Mouse (Mus musculus): Measurements from ENCODE around the gene Pnck. TPM values are rescaled to one million over a fixed set of nuclear protein-coding genes. Genes with fewer than 3 reads are reported as not detected.

Gene Pnck
- polyA plus RNA-seq, 1 experiment: not detected

DNA sequence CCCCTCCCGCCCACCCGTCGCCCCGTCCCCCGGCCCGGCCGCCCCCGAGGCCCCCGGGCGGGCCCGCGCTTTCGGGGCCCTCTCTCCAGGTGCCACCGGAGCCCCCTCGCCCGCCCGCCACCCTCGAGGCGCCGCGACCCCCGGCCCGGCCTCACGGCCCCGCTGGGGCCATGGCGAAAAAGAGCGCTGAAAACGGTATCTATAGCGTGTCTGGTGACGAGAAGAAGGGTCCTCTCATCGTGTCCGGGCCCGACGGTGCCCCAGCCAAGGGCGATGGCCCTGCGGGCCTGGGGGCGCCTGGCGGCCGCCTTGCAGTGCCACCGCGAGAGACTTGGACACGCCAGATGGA is 13.7 kb upstream of the Pnck start:
- H3K4me3 ChIP-seq (replicated peaks): peak overlapping the region; percentile 29
- no peaks in the 10 kb centered on the region for H3K36me3 ChIP-seq (ENCODE audit: control insufficient read depth)
- peaks cover 57% of the 10 kb centered on the region for H3K27me3 ChIP-seq (ENCODE audit: control insufficient read depth)
- no peak for TF ChIP-seq GATA1 (IDR thresholded peaks at IDR 0.05; ENCODE audit: low read length)
- H3K9me3 ChIP-seq (ENCODE audit: control insufficient read depth, low read length): peaks cover 7% of the 10 kb centered on the region
- H3K4me1 ChIP-seq (ENCODE audit: control insufficient read depth): peaks cover 4% of the 10 kb centered on the region

DNA sequence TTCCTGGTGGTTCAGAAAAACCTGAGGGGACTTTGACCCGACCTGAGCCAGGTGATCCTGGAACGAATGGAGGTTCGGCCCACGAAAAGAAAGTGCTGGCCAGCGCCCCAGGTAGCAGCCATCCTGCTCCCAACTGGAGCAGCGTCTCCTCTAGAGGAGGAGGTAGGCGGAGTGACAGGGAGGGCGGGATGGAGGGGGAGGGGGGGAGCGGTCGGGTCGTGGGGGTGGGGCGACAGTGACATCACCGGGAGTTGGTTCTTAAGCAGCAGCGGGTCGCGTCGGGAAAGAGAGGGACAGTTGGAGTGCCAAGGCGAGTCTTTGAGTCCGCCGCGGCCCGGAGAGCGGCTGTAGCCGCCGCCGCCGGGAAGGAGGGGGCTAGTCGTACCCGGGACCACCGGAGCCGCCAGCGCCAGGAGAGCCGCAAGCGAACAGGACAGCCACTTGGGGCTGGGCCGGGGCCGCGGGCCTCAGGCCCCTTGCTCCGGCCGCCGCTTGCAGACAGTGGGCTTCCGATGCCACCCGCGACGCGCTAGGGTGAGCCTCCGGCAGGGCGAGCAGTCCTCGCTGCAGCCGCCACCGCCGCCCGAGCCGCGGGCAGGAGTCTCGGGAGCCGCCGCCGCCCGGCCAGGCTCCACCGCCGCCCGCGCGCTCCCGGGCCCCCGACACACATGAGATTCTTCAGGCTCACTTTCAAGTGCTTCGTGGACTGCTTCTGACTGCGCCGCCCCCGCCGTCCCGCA is 13.1 kb upstream of the Pnck start, which contains the start of gene Slc6a8:
TSS of gene Slc6a8 (plus strand) at position 272 of the 740 bp plus-strand sequence.
- H3K27me3 ChIP-seq (ENCODE audit: control insufficient read depth): peaks cover 57% of the 10 kb centered on the region
- H3K36me3 ChIP-seq (ENCODE audit: control insufficient read depth): no peaks in the 10 kb centered on the region
- no peak for TF ChIP-seq GATA1 (IDR thresholded peaks at IDR 0.05; ENCODE audit: low read length)
- peaks cover 4% of the 10 kb centered on the region for H3K4me1 ChIP-seq (ENCODE audit: control insufficient read depth)
- peak within 1 kb of the TSS; percentile 48 for H3K4me3 ChIP-seq (replicated peaks)
- peaks cover 7% of the 10 kb centered on the region for H3K9me3 ChIP-seq (ENCODE audit: control insufficient read depth, low read length)

DNA sequence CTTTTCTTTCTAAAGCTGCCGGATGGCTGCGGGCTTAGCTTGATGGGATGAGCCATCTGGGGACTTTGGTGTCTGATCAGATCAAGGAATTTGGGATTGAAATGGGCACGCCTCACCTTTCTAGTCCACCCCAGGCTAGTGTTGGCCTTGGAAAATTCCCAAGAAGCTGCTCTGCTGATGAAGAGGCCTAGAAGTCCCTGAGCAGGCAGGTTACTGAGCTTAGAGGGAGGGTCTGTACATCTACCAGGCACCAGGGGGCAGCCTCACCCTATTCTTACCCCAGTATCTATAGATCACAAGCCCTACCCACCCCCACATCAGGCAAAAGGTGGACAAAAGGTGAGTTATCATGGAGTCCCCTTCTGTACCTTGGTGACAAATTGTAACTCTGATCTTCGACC is 12.1 kb upstream of the Pnck start:
- Histone ChIP-seq H3K36me3 (ENCODE audit: control insufficient read depth) (no peaks in the 10 kb centered on the region), H3K27me3 (ENCODE audit: control insufficient read depth) (peaks cover 57% of the 10 kb centered on the region), H3K9me3 (ENCODE audit: control insufficient read depth, low read length) (peaks cover 7% of the 10 kb centered on the region), H3K4me1 (ENCODE audit: control insufficient read depth) (peaks cover 4% of the 10 kb centered on the region), H3K4me3 (replicated peaks) (no peak overlapping the region)
- TF ChIP-seq GATA1 (IDR thresholded peaks at IDR 0.05; ENCODE audit: low read length) (no peak), TAL1 (IDR thresholded peaks at IDR 0.05; ENCODE audit: low read length) (no peak)

DNA sequence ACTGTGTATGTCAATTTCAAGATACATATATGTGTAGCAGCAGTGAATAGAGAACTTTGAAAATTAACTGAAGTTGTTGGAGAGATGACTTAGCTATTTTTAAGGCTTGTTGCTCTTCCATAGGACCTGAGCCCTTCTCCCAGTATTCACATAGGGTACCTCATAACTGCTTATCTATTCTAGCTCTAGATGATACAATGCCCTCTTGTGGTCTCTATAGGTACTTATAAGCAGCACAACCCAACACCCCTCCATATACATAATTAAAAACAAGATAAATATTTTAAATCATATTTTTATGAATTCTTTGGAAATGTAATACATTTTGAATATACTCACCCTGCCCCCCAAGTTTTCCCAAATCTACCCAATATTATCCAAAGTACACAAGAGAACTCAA is 3.2 kb upstream of the Pnck start:
- peaks cover 3% of the 10 kb centered on the region; the same call in 1 of the 2 replicates for H3K9me3 ChIP-seq (ENCODE audit: control insufficient read depth, low read length)
- no peaks in the 10 kb centered on the region for H3K4me1 ChIP-seq (ENCODE audit: control insufficient read depth)
- no peak overlapping the region for H3K4me3 ChIP-seq (replicated peaks)
- TF ChIP-seq TAL1 (IDR thresholded peaks at IDR 0.05; ENCODE audit: low read length) (no peak), GATA1 (IDR thresholded peaks at IDR 0.05; ENCODE audit: low read length) (no peak)
- peaks cover 24% of the 10 kb centered on the region for H3K27me3 ChIP-seq (ENCODE audit: control insufficient read depth)
- no peaks in the 10 kb centered on the region for H3K36me3 ChIP-seq (ENCODE audit: control insufficient read depth)

DNA sequence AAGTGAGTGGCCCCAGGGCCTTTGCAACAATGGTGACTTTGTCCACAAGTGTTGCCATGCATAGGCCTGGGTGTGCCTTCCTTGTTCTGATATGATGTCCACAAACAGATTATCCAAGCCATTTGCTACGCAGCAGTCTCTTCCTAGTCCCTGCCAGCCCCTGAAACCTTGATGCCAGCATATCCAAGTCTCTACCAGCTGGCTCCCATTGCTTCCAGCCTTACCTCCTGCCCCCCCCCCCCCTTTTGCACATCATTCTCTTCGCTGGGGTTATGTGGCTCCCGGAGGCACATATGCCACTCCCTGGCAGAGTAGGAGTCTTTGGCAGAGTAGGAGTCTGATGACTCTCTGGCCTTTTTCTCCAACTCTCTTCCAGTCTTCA is 358 bp upstream of the Pnck start:
- H3K36me3 ChIP-seq (ENCODE audit: control insufficient read depth): no peaks in the 10 kb centered on the region
- H3K27me3 ChIP-seq (ENCODE audit: control insufficient read depth): peaks cover 24% of the 10 kb centered on the region
- TF ChIP-seq TAL1 (IDR thresholded peaks at IDR 0.05; ENCODE audit: low read length) (no peak), GATA1 (IDR thresholded peaks at IDR 0.05; ENCODE audit: low read length) (no peak)
- peaks cover 3% of the 10 kb centered on the region; the same call in 1 of the 2 replicates for H3K9me3 ChIP-seq (ENCODE audit: control insufficient read depth, low read length)
- H3K4me1 ChIP-seq (ENCODE audit: control insufficient read depth): no peaks in the 10 kb centered on the region
- H3K4me3 ChIP-seq (replicated peaks): no peak overlapping the region

DNA sequence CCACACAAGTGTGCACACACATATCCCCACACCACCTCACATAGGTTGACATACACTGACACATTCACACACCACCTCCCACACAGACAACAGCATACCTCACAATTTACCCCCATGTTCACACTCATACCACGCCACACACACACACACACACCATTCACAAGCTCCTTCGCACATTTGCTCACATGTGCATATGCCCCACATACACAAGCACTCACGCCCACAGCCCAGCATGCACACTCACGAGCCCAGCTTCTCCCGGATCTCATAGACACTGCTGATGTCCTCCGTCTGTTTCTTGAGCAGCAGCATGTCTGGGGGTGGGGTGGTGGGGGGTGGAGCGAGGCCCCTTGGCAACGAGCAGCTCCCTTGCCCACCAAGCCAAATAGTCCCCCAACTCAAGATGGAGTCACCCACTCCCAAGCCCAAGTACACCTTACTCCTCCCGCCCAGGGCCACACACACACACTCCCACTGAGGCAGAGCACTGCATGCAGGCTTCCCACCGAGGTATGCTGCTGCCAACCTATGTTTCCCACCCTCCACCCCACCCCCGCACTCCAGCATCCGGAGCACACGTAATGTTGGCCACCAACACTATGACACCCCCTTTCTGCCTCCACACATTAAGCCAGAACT is 862 bp downstream of the Pnck start:
- TF ChIP-seq GATA1 (IDR thresholded peaks at IDR 0.05; ENCODE audit: low read length): no peak
- Histone ChIP-seq H3K4me1 (ENCODE audit: control insufficient read depth) (no peaks in the 10 kb centered on the region), H3K27me3 (ENCODE audit: control insufficient read depth) (peaks cover 24% of the 10 kb centered on the region), H3K9me3 (ENCODE audit: control insufficient read depth, low read length) (peaks cover 3% of the 10 kb centered on the region; the same call in 1 of the 2 replicates), H3K36me3 (ENCODE audit: control insufficient read depth) (no peaks in the 10 kb centered on the region), H3K4me3 (replicated peaks) (no peak overlapping the region)

DNA sequence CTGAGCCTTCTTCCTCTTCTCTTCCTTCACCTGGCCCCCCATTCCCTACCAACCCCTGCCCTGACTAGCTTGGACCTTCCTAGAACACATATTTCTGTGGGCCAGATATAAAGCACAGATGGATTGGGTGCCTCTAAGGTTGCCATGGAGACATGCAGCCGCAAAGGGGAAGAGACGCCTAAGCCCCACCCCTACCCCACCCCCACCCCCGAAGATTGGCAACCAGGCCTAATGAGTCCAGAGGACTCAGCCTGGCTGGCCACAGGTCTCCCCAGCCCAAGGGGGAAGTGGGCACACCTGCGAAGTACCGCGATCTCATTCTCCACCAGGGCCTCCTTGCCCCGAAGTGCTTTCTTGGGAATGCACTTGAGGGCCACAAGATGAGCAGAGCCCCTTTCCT is 1.5 kb downstream of the Pnck start:
- TF ChIP-seq TAL1 (IDR thresholded peaks at IDR 0.05; ENCODE audit: low read length) (no peak), GATA1 (IDR thresholded peaks at IDR 0.05; ENCODE audit: low read length) (no peak)
- Histone ChIP-seq H3K36me3 (ENCODE audit: control insufficient read depth) (no peaks in the 10 kb centered on the region), H3K27me3 (ENCODE audit: control insufficient read depth) (peaks cover 28% of the 10 kb centered on the region), H3K4me3 (replicated peaks) (no peak overlapping the region), H3K4me1 (ENCODE audit: control insufficient read depth) (no peaks in the 10 kb centered on the region), H3K9me3 (ENCODE audit: control insufficient read depth, low read length) (peaks cover 3% of the 10 kb centered on the region; the same call in 1 of the 2 replicates)

DNA sequence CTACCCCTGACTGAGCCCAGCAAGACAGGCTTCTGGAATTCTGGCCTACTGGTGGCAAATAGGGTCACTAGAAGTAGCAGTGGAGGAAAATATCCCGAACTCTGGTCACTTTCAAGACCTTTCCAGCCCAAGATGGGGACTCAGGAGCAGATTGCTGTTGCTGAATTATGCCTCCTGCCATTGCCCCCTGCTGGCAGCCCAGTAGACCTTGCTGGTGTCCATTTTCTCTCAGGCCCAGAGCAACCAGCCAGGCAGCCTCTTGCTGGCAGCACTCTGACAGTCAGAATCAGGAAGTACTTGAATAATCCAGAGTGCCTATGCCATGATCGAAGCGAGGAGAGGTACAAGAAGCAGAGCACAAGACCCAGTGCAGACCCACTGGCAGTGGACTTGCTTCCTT is 4.4 kb downstream of the Pnck start:
- TF ChIP-seq GATA1 (IDR thresholded peaks at IDR 0.05; ENCODE audit: low read length) (no peak), TAL1 (IDR thresholded peaks at IDR 0.05; ENCODE audit: low read length) (no peak)
- H3K4me3 ChIP-seq (replicated peaks): no peak overlapping the region
- peaks cover 27% of the 10 kb centered on the region for H3K27me3 ChIP-seq (ENCODE audit: control insufficient read depth)
- H3K4me1 ChIP-seq (ENCODE audit: control insufficient read depth): no peaks in the 10 kb centered on the region
- H3K36me3 ChIP-seq (ENCODE audit: control insufficient read depth): no peaks in the 10 kb centered on the region
- H3K9me3 ChIP-seq (ENCODE audit: control insufficient read depth, low read length): peaks cover 3% of the 10 kb centered on the region; the same call in 1 of the 2 replicates

DNA sequence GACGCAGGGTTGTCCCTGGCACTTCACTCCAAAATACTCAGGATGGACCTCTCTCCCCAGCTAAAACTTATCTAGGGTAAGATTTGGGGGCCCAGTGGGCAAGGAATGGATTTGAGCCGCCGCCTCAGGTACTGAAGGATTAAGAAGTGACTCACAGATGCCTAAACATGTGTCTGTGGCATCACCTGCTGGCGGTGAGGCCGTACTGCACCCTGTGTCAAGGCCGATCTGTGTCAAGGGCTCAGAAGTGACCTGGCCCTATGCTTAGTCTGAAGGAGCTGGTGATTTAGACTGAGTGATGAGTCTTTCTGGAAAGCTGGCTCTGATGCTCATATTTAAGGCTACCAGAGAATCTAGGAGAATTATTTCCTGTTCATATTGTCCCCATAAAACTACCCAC is 5.7 kb downstream of the Pnck start:
- Histone ChIP-seq H3K36me3 (ENCODE audit: control insufficient read depth) (no peaks in the 10 kb centered on the region), H3K27me3 (ENCODE audit: control insufficient read depth) (peaks cover 15% of the 10 kb centered on the region), H3K9me3 (ENCODE audit: control insufficient read depth, low read length) (no peaks in the 10 kb centered on the region), H3K4me1 (ENCODE audit: control insufficient read depth) (no peaks in the 10 kb centered on the region), H3K4me3 (replicated peaks) (no peak overlapping the region)
- TF ChIP-seq GATA1 (IDR thresholded peaks at IDR 0.05; ENCODE audit: low read length) (no peak), TAL1 (IDR thresholded peaks at IDR 0.05; ENCODE audit: low read length) (no peak)
